Mouse (Mus musculus): Measurements from ENCODE around the gene Itpr2. TPM values are rescaled to one million over a fixed set of nuclear protein-coding genes. Genes with fewer than 3 reads are reported as not detected.

Gene Itpr2
- polyA plus RNA-seq, 1 experiment from 2014 or later: 32.4 TPM

DNA sequence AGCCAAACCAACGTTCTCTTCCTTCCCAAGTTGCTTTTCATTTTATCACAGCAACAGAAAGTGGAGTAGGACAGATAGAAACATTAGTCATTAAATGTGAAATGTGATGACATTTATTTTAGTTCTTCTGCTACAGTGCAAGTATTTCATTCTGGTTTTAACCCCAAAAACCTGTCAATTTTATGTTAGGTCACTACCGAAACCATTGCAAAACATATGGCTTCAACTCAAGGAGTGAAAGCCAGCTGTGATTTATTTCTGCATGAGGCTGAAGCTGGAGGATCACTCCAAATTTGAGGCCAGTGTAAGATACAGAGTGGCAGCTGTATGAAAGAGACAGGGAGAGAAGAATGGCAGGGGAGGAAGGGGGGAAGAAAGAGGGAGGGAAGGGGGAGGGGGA, 85.6 kb downstream of the Itpr2 start:
- Histone ChIP-seq H3K4me3 (no peak overlapping the region), H3K9me3 (replicated peaks) (no peaks in the 10 kb centered on the region), H3K4me1 (replicated peaks) (peaks cover 18% of the 10 kb centered on the region), H3K36me3 (peaks cover 41% of the 10 kb centered on the region), H3K27ac (ENCODE audit: poor library complexity, severe bottlenecking) (no peak overlapping the region), H3K27me3 (replicated peaks) (no peaks in the 10 kb centered on the region), H3K9ac (no peak overlapping the region), H3K4me2 (no peak overlapping the region)
- 80% methylated on average over 2 of the region's 2 CpGs for WGBS
- no peak for ATAC-seq (ENCODE audit: insufficient number of reproducible peaks, low FRiP score)

DNA sequence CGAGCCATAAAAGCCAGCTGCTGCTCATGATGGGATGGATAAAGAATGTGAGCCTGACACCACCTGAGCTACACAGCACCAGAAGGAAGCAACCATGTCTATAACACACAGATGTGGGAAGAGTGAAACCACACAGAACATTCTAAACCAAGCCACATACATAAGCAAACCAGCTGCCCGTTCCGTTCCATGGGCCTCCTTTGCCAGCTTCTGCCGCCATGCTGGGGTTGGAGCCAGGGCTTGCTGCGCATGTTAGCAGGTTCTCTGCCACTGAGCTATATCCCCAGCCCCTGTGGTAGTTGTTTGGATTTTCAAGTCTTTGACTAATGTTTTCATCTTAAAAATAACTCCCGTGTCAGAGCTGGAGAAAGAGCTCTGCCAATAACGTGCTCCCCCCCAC, 87.9 kb downstream of the Itpr2 start:
- no peak overlapping the region for H3K27ac ChIP-seq (ENCODE audit: poor library complexity, severe bottlenecking)
- 64% methylated on average over 7 of the region's 7 CpGs for WGBS
- peaks cover 41% of the 10 kb centered on the region for H3K36me3 ChIP-seq
- ATAC-seq (ENCODE audit: insufficient number of reproducible peaks, low FRiP score): no peak
- H3K27me3 ChIP-seq (replicated peaks): no peaks in the 10 kb centered on the region
- no peak overlapping the region for H3K9ac ChIP-seq
- H3K9me3 ChIP-seq (replicated peaks): no peaks in the 10 kb centered on the region
- peaks cover 16% of the 10 kb centered on the region for H3K4me1 ChIP-seq (replicated peaks)
- no peak overlapping the region for H3K4me3 ChIP-seq
- H3K4me2 ChIP-seq: no peak overlapping the region

DNA sequence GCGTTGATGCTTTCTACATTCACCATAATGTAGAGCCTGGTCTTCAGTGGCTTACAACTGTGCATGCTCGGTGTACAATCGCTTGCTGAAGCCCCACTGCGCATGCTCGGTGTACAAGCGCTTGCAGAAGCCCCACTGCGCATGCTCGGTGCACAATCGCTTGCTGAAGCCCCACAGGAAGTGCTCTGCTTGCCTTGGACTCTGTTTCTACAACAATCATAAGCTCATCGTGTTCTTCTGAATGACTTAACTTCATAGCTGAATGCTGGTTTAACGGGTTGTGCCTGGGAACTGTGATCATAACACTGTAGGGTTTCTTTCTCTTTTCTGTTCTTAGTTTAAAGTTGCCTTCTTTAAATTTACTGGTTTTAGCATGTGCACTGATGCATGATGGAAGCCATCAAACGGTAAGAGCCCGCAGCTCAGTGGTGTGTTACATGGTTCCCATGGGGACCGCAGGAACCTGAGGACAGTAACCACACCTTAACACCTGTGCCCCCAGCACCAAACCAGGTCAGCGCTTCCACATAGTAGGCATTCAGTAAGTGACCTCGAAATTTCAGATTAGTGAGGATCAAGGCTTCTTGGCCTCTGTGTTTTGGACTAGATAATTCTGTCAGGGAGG, 90.5 kb downstream of the Itpr2 start:
- H3K4me3 ChIP-seq: no peak overlapping the region
- 88% methylated on average over 16 of the region's 16 CpGs for WGBS
- no peak overlapping the region for H3K9ac ChIP-seq
- no peak for ATAC-seq (ENCODE audit: insufficient number of reproducible peaks, low FRiP score)
- no peaks in the 10 kb centered on the region for H3K9me3 ChIP-seq (replicated peaks)
- no peaks in the 10 kb centered on the region for H3K27me3 ChIP-seq (replicated peaks)
- H3K4me2 ChIP-seq: no peak overlapping the region
- peaks cover 26% of the 10 kb centered on the region for H3K36me3 ChIP-seq
- peaks cover 16% of the 10 kb centered on the region for H3K4me1 ChIP-seq (replicated peaks)
- no peak overlapping the region for H3K27ac ChIP-seq (ENCODE audit: poor library complexity, severe bottlenecking)

DNA sequence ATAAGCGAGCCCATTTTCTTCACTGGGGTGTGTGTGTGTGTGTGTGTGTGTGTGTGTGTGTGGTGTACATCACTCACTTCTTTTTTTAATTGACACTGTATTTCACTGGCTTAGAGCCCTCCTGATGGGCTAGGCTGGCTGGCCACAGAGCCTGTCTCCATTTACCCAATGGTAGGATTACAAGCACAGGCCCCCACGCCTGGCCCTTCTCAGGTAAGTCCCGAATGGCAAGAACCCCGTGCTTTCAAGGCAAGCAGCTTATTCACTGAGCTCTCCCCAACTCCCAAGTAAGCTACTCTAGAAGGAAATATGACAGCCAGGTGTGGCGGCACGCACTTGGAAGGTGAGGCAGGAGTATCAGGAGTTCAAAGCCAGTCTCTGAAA, 91.6 kb downstream of the Itpr2 start:
- Histone ChIP-seq H3K27ac (ENCODE audit: poor library complexity, severe bottlenecking) (no peak overlapping the region; the same call in 1 of the 2 replicates), H3K36me3 (peaks cover 16% of the 10 kb centered on the region), H3K9ac (no peak overlapping the region), H3K4me1 (replicated peaks) (peaks cover 16% of the 10 kb centered on the region), H3K27me3 (replicated peaks) (no peaks in the 10 kb centered on the region), H3K4me3 (no peak overlapping the region), H3K9me3 (replicated peaks) (no peaks in the 10 kb centered on the region), H3K4me2 (peak overlapping the region; percentile 56)
- 0 out of 2 replicates have a peak, but pooled peaks have one; percentile 7 for ATAC-seq (ENCODE audit: insufficient number of reproducible peaks, low FRiP score)
- 76% methylated on average over 6 of the region's 6 CpGs for WGBS

DNA sequence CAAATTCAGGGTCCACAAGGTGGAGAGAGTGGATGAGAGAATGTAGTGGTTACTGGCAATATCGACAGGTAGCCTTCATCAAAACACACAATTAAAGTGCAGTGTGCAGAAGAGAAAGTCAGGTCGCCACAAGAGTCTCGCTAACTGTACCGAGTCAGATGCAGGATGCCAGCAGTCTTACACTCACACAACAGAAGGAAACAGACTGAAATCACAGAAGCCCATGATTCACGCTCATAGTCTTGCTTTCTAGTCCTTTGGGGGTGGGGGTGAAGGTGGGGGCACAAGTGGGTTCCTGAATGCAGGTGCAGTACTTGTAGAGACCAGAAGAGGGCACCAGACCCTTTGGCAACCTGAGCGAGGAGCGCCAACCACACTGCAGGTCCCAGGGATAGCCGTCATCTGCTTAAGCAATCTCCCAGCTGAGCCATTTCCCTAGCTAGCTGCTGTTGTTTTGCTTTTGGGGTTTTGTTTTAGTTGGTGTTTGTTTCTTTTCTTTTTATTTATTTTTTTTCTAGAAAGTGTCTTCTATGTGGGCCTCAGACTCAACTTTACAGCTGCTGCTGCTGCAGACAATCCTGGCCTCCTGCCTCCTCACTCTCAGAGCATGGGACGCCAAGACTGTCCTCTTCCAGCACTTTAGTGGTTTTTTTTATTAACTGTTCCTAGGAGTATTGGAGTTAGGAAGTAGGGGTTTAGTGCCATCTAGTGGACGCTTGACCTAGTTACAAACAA, 92.2 kb downstream of the Itpr2 start:
- 0 out of 2 replicates have a peak overlapping the region, but pooled peaks have one; percentile 7 for H3K4me3 ChIP-seq
- ATAC-seq (ENCODE audit: insufficient number of reproducible peaks, low FRiP score): peak; percentile 65

DNA sequence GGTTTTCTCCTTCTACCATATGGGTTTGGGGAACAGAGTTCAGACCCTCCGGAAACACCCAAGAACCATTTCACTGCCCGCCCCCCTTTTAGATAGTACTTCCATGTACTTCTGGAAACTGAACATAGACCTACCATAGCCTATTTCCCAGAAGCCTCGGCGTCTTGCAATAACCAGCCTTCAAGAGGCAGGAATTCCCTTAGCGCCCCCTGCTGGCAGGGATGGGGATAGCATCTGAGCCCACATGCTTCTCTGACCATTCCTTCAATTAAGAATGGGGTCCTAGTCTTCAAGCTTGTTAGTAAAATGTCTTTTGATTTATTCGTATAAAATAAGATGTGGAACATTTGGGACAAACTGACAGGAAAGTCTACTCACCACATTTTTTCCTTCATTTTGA, 96.6 kb downstream of the Itpr2 start:
- H3K4me1 ChIP-seq (replicated peaks): peaks cover 20% of the 10 kb centered on the region; the same call in 1 of the 2 replicates
- peaks cover 10% of the 10 kb centered on the region; the same call in 1 of the 2 replicates for H3K36me3 ChIP-seq
- no peak overlapping the region for H3K9ac ChIP-seq
- no peak overlapping the region for H3K4me3 ChIP-seq
- H3K4me2 ChIP-seq: no peak overlapping the region
- 50% methylated on average over 6 of the region's 6 CpGs for WGBS
- no peaks in the 10 kb centered on the region for H3K27me3 ChIP-seq (replicated peaks)
- ATAC-seq (ENCODE audit: insufficient number of reproducible peaks, low FRiP score): no peak
- no peaks in the 10 kb centered on the region; the same call in 1 of the 2 replicates for H3K9me3 ChIP-seq (replicated peaks)
- no peak overlapping the region for H3K27ac ChIP-seq (ENCODE audit: poor library complexity, severe bottlenecking)

More for the DNA sequence above, 92.2 kb downstream of the Itpr2 start:
- Histone ChIP-seq H3K36me3 (peaks cover 11% of the 10 kb centered on the region), H3K4me1 (replicated peaks) (peaks cover 16% of the 10 kb centered on the region), H3K9me3 (replicated peaks) (no peaks in the 10 kb centered on the region), H3K27me3 (replicated peaks) (no peaks in the 10 kb centered on the region), H3K27ac (ENCODE audit: poor library complexity, severe bottlenecking) (peak overlapping the region; percentile 58; the same call in 1 of the 2 replicates), H3K4me2 (peak overlapping the region; percentile 56), H3K9ac (no peak overlapping the region)
- WGBS: 19% methylated on average over 10 of the region's 10 CpGs

DNA sequence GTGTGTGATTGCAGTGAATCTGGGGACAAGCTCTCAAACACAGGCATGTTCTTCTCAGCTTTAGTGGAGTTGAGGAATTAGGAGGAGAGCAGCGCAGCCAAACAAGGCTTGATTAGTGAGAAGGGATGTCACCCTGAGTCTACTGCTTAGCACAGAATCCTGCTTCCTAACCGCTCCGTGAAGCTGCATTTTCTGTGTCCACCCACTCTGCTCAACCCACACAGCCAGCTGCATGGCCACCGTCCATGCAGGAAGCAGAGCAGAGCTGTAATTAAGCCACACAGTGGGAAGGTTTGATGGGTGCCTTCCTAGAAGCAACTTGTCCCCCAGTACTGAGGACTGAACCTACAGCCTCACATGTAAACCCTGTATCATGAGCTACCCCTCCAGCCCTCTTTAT, 97.1 kb downstream of the Itpr2 start:
- Histone ChIP-seq H3K27me3 (replicated peaks) (no peaks in the 10 kb centered on the region), H3K4me2 (no peak overlapping the region), H3K9me3 (replicated peaks) (no peaks in the 10 kb centered on the region; the same call in 1 of the 2 replicates), H3K4me3 (no peak overlapping the region), H3K36me3 (peaks cover 10% of the 10 kb centered on the region; the same call in 1 of the 2 replicates), H3K9ac (no peak overlapping the region), H3K27ac (ENCODE audit: poor library complexity, severe bottlenecking) (no peak overlapping the region), H3K4me1 (replicated peaks) (peaks cover 20% of the 10 kb centered on the region; the same call in 1 of the 2 replicates)
- no peak for ATAC-seq (ENCODE audit: insufficient number of reproducible peaks, low FRiP score)
- WGBS: 81% methylated on average over 4 of the region's 4 CpGs

DNA sequence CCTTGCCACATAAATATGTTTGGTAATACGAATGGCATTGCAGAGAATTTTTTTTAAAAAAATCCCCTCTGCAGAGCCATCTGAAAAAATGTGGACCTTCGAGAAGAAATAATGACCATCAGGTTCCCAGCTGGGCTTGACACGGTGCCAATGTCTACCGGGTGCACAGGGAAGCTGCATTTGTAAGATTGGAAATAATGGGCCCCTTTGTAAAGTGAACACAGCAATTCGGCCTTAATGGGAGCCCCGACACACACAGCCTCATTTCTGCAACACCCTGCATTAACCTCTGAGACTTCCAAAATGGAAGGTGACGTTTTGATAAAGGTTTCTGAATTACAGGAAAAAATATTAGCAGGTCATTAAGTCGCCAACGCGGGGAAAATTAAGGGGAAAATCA, 97.9 kb downstream of the Itpr2 start:
- Histone ChIP-seq H3K4me3 (no peak overlapping the region), H3K4me2 (no peak overlapping the region), H3K27me3 (replicated peaks) (no peaks in the 10 kb centered on the region), H3K4me1 (replicated peaks) (peaks cover 16% of the 10 kb centered on the region; the same call in 1 of the 2 replicates), H3K36me3 (peaks cover 10% of the 10 kb centered on the region; the same call in 1 of the 2 replicates), H3K9me3 (replicated peaks) (no peaks in the 10 kb centered on the region; the same call in 1 of the 2 replicates), H3K9ac (no peak overlapping the region), H3K27ac (ENCODE audit: poor library complexity, severe bottlenecking) (no peak overlapping the region)
- no peak for ATAC-seq (ENCODE audit: insufficient number of reproducible peaks, low FRiP score)
- WGBS: 71% methylated on average over 10 of the region's 10 CpGs

DNA sequence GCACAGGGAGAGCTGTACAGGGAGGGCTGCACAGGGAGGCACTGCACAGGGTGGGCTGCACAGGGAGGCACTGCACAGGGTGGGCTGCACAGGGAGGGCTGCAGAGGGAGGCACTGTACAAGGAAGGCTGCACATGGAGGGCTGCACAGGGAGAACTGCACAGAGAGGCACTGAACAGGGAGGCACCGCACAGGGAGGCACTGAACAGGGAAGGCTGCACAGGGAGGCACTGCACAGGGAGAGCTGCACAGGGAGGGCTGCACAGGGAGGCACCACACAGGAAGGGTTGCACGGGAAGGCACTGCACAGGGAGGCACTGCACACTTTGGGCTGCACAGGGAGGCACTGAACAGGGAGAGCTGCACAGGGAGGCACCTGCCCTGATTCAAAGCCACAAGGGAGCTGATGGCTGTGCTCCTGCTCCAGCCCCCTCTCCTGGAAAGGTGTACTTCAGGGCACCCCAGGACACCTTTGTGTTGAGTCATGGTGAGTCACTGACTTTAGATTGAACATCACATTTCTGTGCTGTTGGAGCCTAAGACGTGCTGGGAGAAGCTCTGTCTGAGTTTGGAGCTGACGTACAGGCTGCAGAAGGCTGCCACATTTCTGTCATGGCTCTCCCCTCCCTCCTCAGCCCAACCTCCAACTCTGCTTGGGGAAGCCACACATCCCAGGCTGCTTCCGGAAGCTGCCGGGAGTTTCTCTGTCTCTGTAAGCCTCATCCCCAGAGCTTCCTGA, 98.9 kb downstream of the Itpr2 start:
- H3K9ac ChIP-seq: peak overlapping the region; percentile 28; the same call in 1 of the 2 replicates
- WGBS: 35% methylated on average over 6 of the region's 6 CpGs

DNA sequence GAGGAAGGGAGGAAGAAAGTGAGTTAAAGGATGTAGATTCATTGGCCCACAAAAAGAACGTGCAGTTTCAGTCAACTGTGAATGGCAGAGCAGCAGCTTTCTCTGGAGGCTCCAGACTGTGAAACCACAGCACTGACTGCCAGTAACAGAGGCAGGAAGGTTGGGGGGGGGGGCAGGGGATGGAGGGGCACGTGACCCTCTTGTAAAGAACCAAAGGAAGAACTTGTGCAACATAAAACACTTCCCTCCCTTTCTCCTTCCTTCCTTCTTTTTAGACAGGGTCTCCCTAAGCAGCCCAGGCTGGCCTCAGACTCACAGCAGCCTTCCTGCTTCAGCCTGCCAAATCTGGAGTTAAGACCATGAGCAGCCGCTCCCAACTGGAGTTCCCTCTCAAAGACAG, 104.2 kb downstream of the Itpr2 start:
- Histone ChIP-seq H3K9ac (no peak overlapping the region), H3K36me3 (peaks cover 43% of the 10 kb centered on the region), H3K4me1 (replicated peaks) (peaks cover 6% of the 10 kb centered on the region; the same call in 1 of the 2 replicates), H3K9me3 (replicated peaks) (peaks cover 6% of the 10 kb centered on the region), H3K27ac (ENCODE audit: poor library complexity, severe bottlenecking) (no peak overlapping the region), H3K4me3 (no peak overlapping the region), H3K4me2 (no peak overlapping the region), H3K27me3 (replicated peaks) (no peaks in the 10 kb centered on the region)
- ATAC-seq (ENCODE audit: insufficient number of reproducible peaks, low FRiP score): no peak
- 70% methylated on average over 3 of the region's 3 CpGs for WGBS

More for the DNA sequence above, 98.9 kb downstream of the Itpr2 start:
- ATAC-seq (ENCODE audit: insufficient number of reproducible peaks, low FRiP score): no peak
- Histone ChIP-seq H3K9me3 (replicated peaks) (no peaks in the 10 kb centered on the region; the same call in 1 of the 2 replicates), H3K36me3 (peaks cover 10% of the 10 kb centered on the region; the same call in 1 of the 2 replicates), H3K4me2 (no peak overlapping the region), H3K27me3 (replicated peaks) (no peaks in the 10 kb centered on the region), H3K4me1 (replicated peaks) (peaks cover 16% of the 10 kb centered on the region; the same call in 1 of the 2 replicates), H3K4me3 (no peak overlapping the region), H3K27ac (ENCODE audit: poor library complexity, severe bottlenecking) (no peak overlapping the region)

DNA sequence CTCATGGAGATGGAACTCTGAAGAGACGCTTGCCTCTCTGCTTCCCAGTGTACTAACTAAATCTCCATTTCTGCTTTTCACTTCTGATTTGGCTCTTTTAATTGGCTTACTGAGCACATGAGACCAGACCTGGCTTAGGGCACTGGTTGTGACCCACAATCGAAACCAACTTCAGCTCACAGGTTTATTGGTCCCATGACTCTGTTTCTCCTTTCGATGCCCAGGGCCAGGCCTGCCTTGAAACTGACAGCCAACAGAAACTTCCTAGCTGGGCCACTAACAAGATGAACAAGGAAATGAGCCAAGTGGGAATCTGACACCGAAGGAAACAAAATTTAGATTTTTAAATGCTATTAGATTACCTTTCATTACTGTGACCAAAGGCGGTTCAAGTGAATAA, 105.8 kb downstream of the Itpr2 start:
- 87% methylated on average over 5 of the region's 5 CpGs for WGBS

More for the DNA sequence above, 105.8 kb downstream of the Itpr2 start:
- no peak for ATAC-seq (ENCODE audit: insufficient number of reproducible peaks, low FRiP score)
- Histone ChIP-seq H3K4me1 (replicated peaks) (no peaks in the 10 kb centered on the region), H3K27ac (ENCODE audit: poor library complexity, severe bottlenecking) (no peak overlapping the region), H3K4me3 (no peak overlapping the region), H3K4me2 (no peak overlapping the region), H3K36me3 (peaks cover 46% of the 10 kb centered on the region), H3K9ac (no peak overlapping the region), H3K27me3 (replicated peaks) (no peaks in the 10 kb centered on the region), H3K9me3 (replicated peaks) (peaks cover 6% of the 10 kb centered on the region)

Measured in heart, embryonic 12.5 days (tissue).